In genomic region chrX:7473814-7474213, GRCm38 (mm10) we compare ENCODE assay signal across 8 mouse cellular contexts.
DNase-seq lines count a peak whose midpoint lies in the region; ATAC-seq and TF ChIP-seq lines count a peak whose summit lies in the region.

No protein-coding gene starts in this region.

- peak; percentile 60 for TF ChIP-seq CTCF in kidney, adult 2 months (conservative IDR thresholded peaks at IDR 0.05; ENCODE audit: insufficient read depth, insufficient read length, low read depth, low read length)
- TF ChIP-seq CTCF in lung, postnatal 0 days (IDR thresholded peaks at IDR 0.05) = peak; percentile 65

- H3K4me3 ChIP-seq in kidney, adult 2 months (ENCODE audit: insufficient read depth, low read depth, low read length) = no peak overlapping the region
- no peak overlapping the region for H3K4me3 ChIP-seq in kidney, embryonic 16.5 days (ENCODE audit: low read length)
- H3K4me3 ChIP-seq in lung, postnatal 0 days (ENCODE audit: low read depth, low read length) = no peak overlapping the region

- H3K9ac ChIP-seq in kidney, embryonic 16.5 days (replicated peaks; ENCODE audit: low read length) = no peak overlapping the region
- no peak overlapping the region for H3K9ac ChIP-seq in lung, postnatal 0 days (replicated peaks; ENCODE audit: low read depth)

- no peaks in the 10 kb centered on the region for H3K9me3 ChIP-seq in kidney, embryonic 16.5 days (ENCODE audit: low read length)
- H3K9me3 ChIP-seq in lung, postnatal 0 days (ENCODE audit: low read length) = no peaks in the 10 kb centered on the region

- H3K4me1 ChIP-seq in kidney, adult 2 months (ENCODE audit: control insufficient read depth, insufficient read depth, low read length) = no peaks in the 10 kb centered on the region
- no peaks in the 10 kb centered on the region for H3K4me1 ChIP-seq in kidney, embryonic 16.5 days (ENCODE audit: insufficient read depth, low read length)
- H3K4me1 ChIP-seq in lung, postnatal 0 days (ENCODE audit: insufficient read depth, low read depth, low read length) = no peaks in the 10 kb centered on the region

- H3K27me3 ChIP-seq in kidney, adult 2 months (replicated peaks; ENCODE audit: control insufficient read depth, insufficient read depth, low read length) = no peaks in the 10 kb centered on the region
- H3K27me3 ChIP-seq in kidney, embryonic 16.5 days (ENCODE audit: insufficient read depth, low read length) = no peaks in the 10 kb centered on the region
- no peaks in the 10 kb centered on the region for H3K27me3 ChIP-seq in lung, postnatal 0 days (replicated peaks; ENCODE audit: insufficient read depth, low read length)

- no peak overlapping the region for H3K27ac ChIP-seq in kidney, adult 2 months (ENCODE audit: insufficient read depth, low read depth, low read length)
- H3K27ac ChIP-seq in kidney, embryonic 16.5 days (ENCODE audit: low read length) = no peak overlapping the region
- H3K27ac ChIP-seq in lung, postnatal 0 days (ENCODE audit: low read length) = no peak overlapping the region

- no peaks in the 10 kb centered on the region for H3K36me3 ChIP-seq in kidney, adult 2 months (ENCODE audit: control insufficient read depth, insufficient read depth, low read length)
- no peaks in the 10 kb centered on the region for H3K36me3 ChIP-seq in kidney, embryonic 16.5 days (ENCODE audit: insufficient read depth, low read length)
- H3K36me3 ChIP-seq in lung, postnatal 0 days (ENCODE audit: insufficient read depth, low read length) = no peaks in the 10 kb centered on the region

- no peak for TF ChIP-seq POLR2A in kidney, adult 2 months (IDR thresholded peaks at IDR 0.05; ENCODE audit: low read depth, low read length)

- H3K4me2 ChIP-seq in kidney, embryonic 16.5 days (replicated peaks; ENCODE audit: low read depth, low read length) = no peak overlapping the region
- H3K4me2 ChIP-seq in lung, postnatal 0 days (replicated peaks; ENCODE audit: low read depth, low read length) = no peak overlapping the region

- WGBS in kidney, adult 2 months = 4% methylated on average over 2 of the region's 2 CpGs
- WGBS in kidney, embryonic 16.5 days = 42% methylated on average over 2 of the region's 2 CpGs
- 32% methylated on average over 2 of the region's 2 CpGs for WGBS in lung, postnatal 0 days

- no peak for TF ChIP-seq EP300 in lung, postnatal 0 days (IDR thresholded peaks at IDR 0.05)

- no peak for ATAC-seq in kidney, embryonic 16.5 days (ENCODE audit: low FRiP score, low TSS enrichment)
- ATAC-seq in lung, postnatal 0 days = no peak

- DNase-seq in kidney, adult 2 months = peak; percentile 26
- peak; percentile 45 for DNase-seq in T-cell, adult 2 months (ENCODE audit: low spot score)
- DNase-seq in embryo, embryonic 11 days = peak; percentile 61
- DNase-seq in kidney, postnatal 14 days = peak; percentile 12
- DNase-seq in lung, postnatal 0 days (ENCODE audit: low spot score) = peak; percentile 53
- DNase-seq in right cerebral cortex, postnatal 14 days = peak; percentile 22
- no peak for DNase-seq in gastrocnemius, postnatal 25 days
